Mouse (Mus musculus): ENCODE measurements at regions not wholly inside any gene's neighbourhood (a gene's known extent, or its start where the extent isn't known, plus 50 kb on each side); places are given as distances from the start of the nearest gene placed in this dataset.
"Not testable (repeated sequence)": the region's sequence is repeated elsewhere in the genome, so short reads cannot be mapped to it uniquely, and the experiment has no call there.

DNA sequence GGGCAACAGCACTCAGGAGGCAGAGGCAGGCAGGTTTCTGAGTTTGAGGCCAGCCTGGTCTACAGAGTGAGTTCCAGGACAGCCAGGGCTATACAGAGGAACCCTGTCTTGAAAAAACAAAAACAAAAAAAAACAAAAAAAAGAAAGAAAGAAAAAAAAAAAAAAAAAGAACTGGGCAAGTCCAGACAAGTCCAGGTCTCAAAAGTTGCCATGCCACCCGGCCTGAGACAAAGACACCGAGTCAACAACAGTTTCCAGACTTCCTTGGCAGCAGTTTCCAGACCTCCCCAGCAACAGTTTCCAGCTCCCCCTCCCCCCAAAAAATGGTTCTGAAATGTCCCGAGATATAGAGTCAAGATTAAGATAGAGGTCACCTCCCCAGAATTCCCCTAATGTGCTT lies 110.6 kb upstream of the Kcng1 start:
- not testable (repeated sequence) for TF ChIP-seq POLR2A (IDR thresholded peaks at IDR 0.05; ENCODE audit: insufficient read length, low read depth); USF1 (IDR thresholded peaks at IDR 0.05; ENCODE audit: low read depth); REST (IDR thresholded peaks at IDR 0.05; ENCODE audit: insufficient read depth, insufficient read length)
